Mouse (Mus musculus): ENCODE measurements around the gene Tada2a.

DNA sequence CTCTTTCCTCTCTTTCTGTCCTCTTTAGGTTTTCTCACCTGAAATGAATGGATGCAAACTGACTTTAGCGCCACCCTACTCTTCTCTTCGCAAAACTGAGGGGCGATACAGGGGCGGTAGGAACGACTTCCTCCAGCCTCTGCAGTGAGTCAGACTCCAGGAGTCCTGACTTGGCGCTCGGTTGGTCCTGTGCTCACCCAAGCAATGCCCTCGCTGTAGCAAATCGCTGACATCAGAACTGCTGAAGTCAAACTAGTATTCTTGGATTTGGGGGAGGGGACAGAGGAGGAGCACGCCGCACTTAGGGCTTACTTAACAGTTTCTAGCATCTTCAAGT lies 60.4 kb downstream of the Tada2a start, which contains the start of gene Dusp14:
- TF ChIP-seq CTCF (IDR thresholded peaks at IDR 0.05; ENCODE audit: low read depth) (no peak), EP300 (IDR thresholded peaks at IDR 0.05; ENCODE audit: low read depth) (no peak)

All from heart, postnatal 0 days (tissue).